Comparison of ENCODE assay signal across 23 mouse cellular contexts in the genomic region with DNA sequence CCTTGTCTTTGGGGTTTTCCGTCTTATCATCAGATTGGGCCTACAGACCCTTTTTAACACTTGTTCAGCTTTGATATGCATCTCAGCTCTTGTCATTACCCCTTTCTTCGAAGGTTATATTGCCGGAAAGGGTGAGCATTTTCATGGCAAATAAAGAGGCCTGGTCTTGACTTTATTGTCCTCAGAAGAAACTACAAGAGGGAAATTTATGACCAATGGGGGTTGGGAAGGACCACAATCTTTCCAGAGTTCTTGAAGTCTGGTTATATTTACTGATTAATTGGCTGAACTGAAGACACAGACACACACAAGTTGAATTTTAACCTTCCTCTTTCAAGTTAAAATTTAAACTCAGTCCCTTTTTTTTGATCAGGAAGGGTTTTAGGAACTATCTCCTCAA. TPM values are rescaled to one million over a fixed set of nuclear protein-coding genes. Genes with fewer than 3 reads are reported as not detected.
DNase-seq lines count a peak whose midpoint lies in the region; ATAC-seq and TF ChIP-seq lines count a peak whose summit lies in the region.
"Had no signal": no experiment of that assay in that cellular context is flagged by ENCODE, and none has a peak within 500 bp of the region (broad histone marks: within the 10 kb centered on the region; RNA-seq: fewer than 3 reads in every experiment).

No protein-coding gene starts in this region.

- H3K4me2 ChIP-seq in intestine, embryonic 15.5 days (replicated peaks) = no peak overlapping the region
- H3K4me2 ChIP-seq in intestine, postnatal 0 days (replicated peaks; ENCODE audit: low read depth) = no peak overlapping the region
- H3K4me2 ChIP-seq in kidney, embryonic 15.5 days = no peak overlapping the region
- H3K4me2 ChIP-seq: embryonic facial prominence, embryonic 12.5 days; forebrain, embryonic 13.5 days; forebrain, embryonic 15.5 days had no signal

- peaks cover 18% of the 10 kb centered on the region for H3K27me3 ChIP-seq in intestine, embryonic 15.5 days (replicated peaks)
- H3K27me3 ChIP-seq in intestine, postnatal 0 days (replicated peaks; ENCODE audit: control insufficient read depth, insufficient read depth, low read length) = peaks cover 22% of the 10 kb centered on the region; the same call in 1 of the 2 replicates
- peaks cover 78% of the 10 kb centered on the region for H3K27me3 ChIP-seq in kidney, embryonic 15.5 days

- no peak overlapping the region for H3K9ac ChIP-seq in intestine, embryonic 15.5 days
- no peak overlapping the region for H3K9ac ChIP-seq in intestine, postnatal 0 days (ENCODE audit: low read depth, low read length)
- H3K9ac ChIP-seq in kidney, embryonic 15.5 days = no peak overlapping the region
- H3K9ac ChIP-seq: embryonic facial prominence, embryonic 12.5 days; forebrain, embryonic 13.5 days; forebrain, embryonic 15.5 days; forebrain, postnatal 0 days had no signal

- no peak for TF ChIP-seq CTCF in intestine, postnatal 0 days (IDR thresholded peaks at IDR 0.05; ENCODE audit: low read depth)

- DNase-seq in kidney, adult 9 months = peak; percentile 20
- peak; percentile 1 for DNase-seq in CD4-positive helper T cell, adult 2 months (ENCODE audit: low read depth, low spot score)
- DNase-seq in left cerebral cortex, adult 11 months (ENCODE audit: low spot score) = no peak
- DNase-seq: adrenal gland, adult 2 months; adrenal gland, postnatal 10 days; adrenal gland, postnatal 36 days; B cell, adult 2 months; cerebellum, adult 11-12 months; cerebellum, adult 2 months; cerebellum, adult 9-10 months; cerebellum, postnatal 10 days; cerebellum, postnatal 25 days; forebrain, postnatal 0 days had no signal

- ATAC-seq in intestine, embryonic 15.5 days = 0 out of 2 replicates have a peak, but pooled peaks have one; percentile 58
- no peak for ATAC-seq in intestine, postnatal 0 days
- ATAC-seq in kidney, embryonic 15.5 days (replicated peaks; ENCODE audit: low FRiP score) = no peak
- ATAC-seq: forebrain, embryonic 13.5 days; forebrain, embryonic 15.5 days; forebrain, postnatal 0 days had no signal

- no peaks in the 10 kb centered on the region for H3K36me3 ChIP-seq in intestine, embryonic 15.5 days
- no peaks in the 10 kb centered on the region for H3K36me3 ChIP-seq in intestine, postnatal 0 days (ENCODE audit: control insufficient read depth, insufficient read depth)
- H3K36me3 ChIP-seq in kidney, embryonic 15.5 days = no peaks in the 10 kb centered on the region
- H3K36me3 ChIP-seq: embryonic facial prominence, embryonic 10.5 days; embryonic facial prominence, embryonic 12.5 days; forebrain, embryonic 15.5 days had no signal

- no peak overlapping the region for H3K4me3 ChIP-seq in intestine, embryonic 15.5 days (replicated peaks)
- no peak overlapping the region for H3K4me3 ChIP-seq in intestine, postnatal 0 days (ENCODE audit: low read depth, low read length)
- H3K4me3 ChIP-seq in kidney, embryonic 15.5 days (replicated peaks) = no peak overlapping the region
- H3K4me3 ChIP-seq: embryonic facial prominence, embryonic 10.5 days; embryonic facial prominence, embryonic 12.5 days; forebrain, embryonic 13.5 days; forebrain, embryonic 15.5 days had no signal

- H3K9me3 ChIP-seq in intestine, embryonic 15.5 days = no peaks in the 10 kb centered on the region
- no peaks in the 10 kb centered on the region for H3K9me3 ChIP-seq in intestine, postnatal 0 days (ENCODE audit: control insufficient read depth)
- no peaks in the 10 kb centered on the region for H3K9me3 ChIP-seq in kidney, embryonic 15.5 days (replicated peaks)
- H3K9me3 ChIP-seq: embryonic facial prominence, embryonic 10.5 days; embryonic facial prominence, embryonic 12.5 days; forebrain, embryonic 13.5 days; forebrain, embryonic 15.5 days had no signal

- H3K27ac ChIP-seq in intestine, embryonic 15.5 days = no peak overlapping the region
- H3K27ac ChIP-seq in intestine, postnatal 0 days (ENCODE audit: low read depth, low read length) = no peak overlapping the region
- H3K27ac ChIP-seq in kidney, embryonic 15.5 days = no peak overlapping the region
- H3K27ac ChIP-seq: embryonic facial prominence, embryonic 10.5 days; embryonic facial prominence, embryonic 12.5 days; forebrain, embryonic 13.5 days; forebrain, embryonic 15.5 days had no signal

- H3K4me1 ChIP-seq in intestine, embryonic 15.5 days (replicated peaks) = no peaks in the 10 kb centered on the region
- no peaks in the 10 kb centered on the region for H3K4me1 ChIP-seq in intestine, postnatal 0 days (replicated peaks; ENCODE audit: control insufficient read depth, insufficient read depth, low read length)
- H3K4me1 ChIP-seq in kidney, embryonic 15.5 days = no peaks in the 10 kb centered on the region
- H3K4me1 ChIP-seq: embryonic facial prominence, embryonic 10.5 days; embryonic facial prominence, embryonic 12.5 days; forebrain, embryonic 13.5 days had no signal

- 44% methylated on average over 3 of the region's 3 CpGs for WGBS in intestine, embryonic 15.5 days
- WGBS in intestine, postnatal 0 days = 38% methylated on average over 3 of the region's 3 CpGs
- 34% methylated on average over 3 of the region's 3 CpGs for WGBS in kidney, embryonic 15.5 days

RNA-seq across cellular contexts. Expression of a gene that starts 4.7 kb away (rescaled TPM):
- not detected in 2 replicates for polyA plus RNA-seq in intestine, embryonic 15.5 days (2015; fragmentation: Nextera tagmentation; extraction: Ambion mirVana)
- not detected in 2 replicates for polyA plus RNA-seq in intestine, postnatal 0 days (2015; fragmentation: Nextera tagmentation; extraction: Ambion mirVana)
- not detected in 2 replicates for polyA plus RNA-seq in kidney, embryonic 15.5 days (2015; fragmentation: Nextera tagmentation; extraction: Ambion mirVana)
- polyA plus RNA-seq: cerebellum, adult 2 months; cortical plate, adult 2 months; embryonic facial prominence, embryonic 10.5 days; embryonic facial prominence, embryonic 12.5 days; embryonic facial prominence, embryonic 14.5 days; forebrain, embryonic 11.5 days; forebrain, embryonic 13.5 days; forebrain, embryonic 15.5 days; forebrain, postnatal 0 days had no signal

RNA-seq across cellular contexts. Expression of a gene that starts 30.4 kb away (rescaled TPM):
- 4.4 and 5.0 TPM in 2 replicates for polyA plus RNA-seq in intestine, embryonic 15.5 days (2015; fragmentation: Nextera tagmentation; extraction: Ambion mirVana)
- polyA plus RNA-seq in intestine, postnatal 0 days (2015; fragmentation: Nextera tagmentation; extraction: Ambion mirVana) = 2.0 and 2.3 TPM in 2 replicates
- polyA plus RNA-seq in kidney, embryonic 15.5 days (2015; fragmentation: Nextera tagmentation; extraction: Ambion mirVana) = 3.2 and 3.8 TPM in 2 replicates
